Mouse (Mus musculus): Measurements from ENCODE around the gene Slc17a7. TPM values are rescaled to one million over a fixed set of nuclear protein-coding genes. Genes with fewer than 3 reads are reported as not detected.

The Slc17a7 gene
- total RNA-seq, 2 experiments from 2014 or later, result 0.31 to 0.36 TPM

DNA sequence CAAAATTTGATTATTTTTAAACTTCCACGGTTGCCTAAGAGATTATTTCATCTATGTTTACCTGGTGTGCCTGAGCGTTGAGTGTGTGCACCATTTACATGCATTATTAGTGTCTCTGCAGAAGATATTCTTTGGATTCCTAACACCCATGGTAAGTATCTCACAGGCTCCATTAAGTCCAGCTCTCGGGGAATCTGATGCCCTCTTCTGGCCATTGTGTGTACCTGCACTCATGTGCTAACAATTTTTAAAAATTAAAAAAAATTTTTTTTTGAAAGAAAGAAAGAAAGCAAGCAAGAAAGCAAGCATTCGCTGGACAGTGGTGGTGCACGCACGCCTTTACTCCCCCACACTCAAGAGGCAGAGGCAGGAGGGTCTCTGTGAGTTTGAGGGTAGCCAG, 44.5 kb downstream of the Slc17a7 start:
- intact Hi-C loops (cut with DNase I), result no loop called here
- peak; percentile 13; the same call in 1 of the 2 replicates for TF ChIP-seq CTCF (IDR thresholded peaks at IDR 0.05)

DNA sequence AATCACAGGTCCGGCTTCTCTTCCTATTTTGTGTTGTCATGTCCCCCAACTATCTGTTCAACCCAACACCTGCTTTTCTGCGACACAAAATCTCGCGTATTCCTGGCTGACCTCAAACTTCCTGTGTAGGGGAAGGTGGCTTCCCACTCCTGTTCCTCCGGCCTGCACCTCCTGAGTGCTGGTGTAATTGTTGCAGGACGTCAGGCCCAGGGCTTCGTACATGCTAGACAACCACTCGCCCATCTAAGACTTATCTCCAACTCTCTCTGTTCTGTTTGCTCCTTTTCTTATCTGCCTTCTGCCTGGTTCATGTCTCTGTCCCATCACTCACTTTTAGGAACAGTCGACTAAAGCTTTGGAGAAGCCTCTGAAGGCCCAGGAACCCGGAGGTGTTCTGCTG, 47.3 kb downstream of the Slc17a7 start:
- no peak overlapping the region for H3K4me3 ChIP-seq
- DNase-seq, result no peak
- intact Hi-C loops (cut with DNase I), result no loop called here
- no peak for TF ChIP-seq CTCF (IDR thresholded peaks at IDR 0.05)
- H3K27ac ChIP-seq, result no peak overlapping the region

More for the DNA sequence above, 44.5 kb downstream of the Slc17a7 start:
- H3K4me3 ChIP-seq, result no peak overlapping the region
- DNase-seq, result no peak
- H3K27ac ChIP-seq, result no peak overlapping the region

DNA sequence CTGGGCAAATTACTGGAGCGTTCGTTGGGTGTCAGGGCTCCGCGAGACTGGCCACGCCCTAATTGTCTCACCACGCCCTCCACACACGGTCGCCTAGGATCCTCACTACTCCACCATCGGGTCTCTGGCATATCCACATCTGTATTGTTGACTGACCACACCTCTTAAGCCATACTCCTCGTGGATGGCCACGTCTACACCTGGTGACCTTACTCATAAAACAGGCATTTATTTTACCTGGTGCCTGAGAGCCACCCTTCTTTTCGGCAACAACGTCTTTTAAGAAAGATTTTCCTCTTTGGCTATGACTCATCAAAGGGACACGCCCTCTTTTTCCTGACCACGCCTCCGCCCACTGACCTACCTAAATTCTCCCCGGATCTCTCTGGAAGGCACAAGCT, 48.1 kb downstream of the Slc17a7 start, which contains the start of gene Dkkl1:
TSS of gene Dkkl1 (minus strand) at position 297 of the 401 bp plus-strand sequence.
- no peak for DNase-seq
- intact Hi-C loops (cut with DNase I), result no loop called here
- H3K27ac ChIP-seq, result no peak within 1 kb of the TSS
- H3K4me3 ChIP-seq, result no peak within 1 kb of the TSS
- TF ChIP-seq CTCF (IDR thresholded peaks at IDR 0.05), result no peak

DNA sequence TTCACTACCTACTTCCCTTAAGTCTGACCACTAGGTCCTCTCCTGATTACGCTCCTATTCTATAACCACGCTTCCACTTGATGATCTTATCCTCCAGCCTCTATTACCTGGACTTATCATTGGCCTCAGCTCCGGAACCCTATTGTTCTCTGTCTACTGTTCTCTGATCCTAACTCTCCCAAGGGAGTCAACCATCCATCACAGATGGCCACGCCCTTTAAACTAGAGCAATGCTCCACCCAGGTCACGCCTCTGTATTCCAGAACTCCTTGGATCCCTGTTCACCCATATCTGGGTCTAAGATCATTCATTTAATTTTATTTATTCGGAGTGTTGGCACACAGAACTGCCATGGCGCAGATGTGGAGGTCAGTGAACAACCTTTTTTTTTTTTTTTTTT, 48.6 kb downstream of the Slc17a7 start:
- H3K27ac ChIP-seq, result no peak overlapping the region
- no peak for TF ChIP-seq CTCF (IDR thresholded peaks at IDR 0.05)
- DNase-seq, result no peak
- intact Hi-C loops (cut with DNase I), result no loop called here
- H3K4me3 ChIP-seq, result no peak overlapping the region

DNA sequence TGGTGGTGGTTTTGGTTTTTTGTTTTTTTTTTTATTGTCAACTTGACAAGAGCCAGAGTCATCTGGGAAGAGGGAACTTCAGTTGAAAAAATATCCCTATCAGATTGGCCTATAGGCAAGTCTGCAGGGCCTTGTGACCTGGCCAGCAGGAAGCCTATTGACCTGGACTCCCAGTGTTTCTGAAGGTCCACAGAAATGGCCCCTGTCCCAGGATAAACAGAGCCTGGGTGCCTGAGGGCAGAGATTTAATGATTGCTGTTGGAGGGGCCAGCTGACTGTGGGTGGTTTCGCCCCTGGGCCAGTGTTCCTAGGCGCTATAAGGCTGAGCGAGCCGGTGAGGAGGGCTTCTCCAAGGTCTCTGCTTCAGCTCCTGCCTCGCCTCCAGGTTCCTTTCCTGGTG, 50.0 kb downstream of the Slc17a7 start:
- H3K4me3 ChIP-seq, result no peak overlapping the region
- no peak for TF ChIP-seq CTCF (IDR thresholded peaks at IDR 0.05)
- intact Hi-C loops (cut with DNase I), result no loop called here
- DNase-seq, result no peak
- H3K27ac ChIP-seq, result no peak overlapping the region

DNA sequence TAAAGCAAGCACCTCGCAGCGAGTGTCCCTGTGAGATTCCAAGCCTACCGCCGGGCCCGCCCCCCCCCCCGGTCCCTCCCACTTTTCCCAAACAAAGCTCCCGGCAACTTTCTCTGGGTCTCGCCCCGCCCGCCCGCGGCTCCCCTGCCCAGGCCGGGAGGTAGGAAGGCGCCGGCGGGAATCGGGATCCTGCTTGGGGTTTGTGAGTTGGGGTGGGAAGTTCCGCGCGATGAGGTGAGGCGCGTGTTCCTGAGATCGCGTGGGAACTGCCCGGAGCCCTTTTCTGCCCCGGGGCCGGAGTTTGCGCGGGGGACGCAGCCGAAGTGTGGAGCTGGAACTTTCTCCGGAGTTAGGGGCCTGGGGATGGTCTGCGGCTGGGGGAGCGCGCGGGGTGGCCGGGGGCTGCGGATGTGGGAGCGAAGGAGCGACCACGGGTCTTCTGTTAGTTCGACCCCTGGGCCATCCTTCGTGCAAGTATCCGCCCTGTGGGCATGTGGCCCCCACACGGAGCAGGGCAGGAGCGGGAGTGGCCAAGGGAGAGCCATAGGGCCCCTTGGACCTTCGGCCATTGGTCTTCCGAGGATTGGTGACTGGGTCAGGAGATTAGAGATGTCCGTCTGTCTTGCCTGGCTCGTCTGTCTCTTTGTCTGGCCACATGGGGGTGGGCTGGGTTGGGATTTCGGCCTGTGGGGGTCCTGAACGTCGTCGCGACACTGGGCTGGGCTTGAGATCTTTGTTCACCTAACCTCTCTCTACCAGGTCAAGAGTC, 52.1 kb downstream of the Slc17a7 start, which contains the start of gene Tead2:
TSS of gene Tead2 (plus strand) at position 81 of the 769 bp plus-strand sequence.
- intact Hi-C loops (cut with DNase I), result no loop called here
- DNase-seq, result peak; percentile 62
- Histone ChIP-seq H3K27ac (peak within 1 kb of the TSS; percentile 76), H3K4me3 (peak within 1 kb of the TSS; percentile 79)
- no peak for TF ChIP-seq CTCF (IDR thresholded peaks at IDR 0.05)

DNA sequence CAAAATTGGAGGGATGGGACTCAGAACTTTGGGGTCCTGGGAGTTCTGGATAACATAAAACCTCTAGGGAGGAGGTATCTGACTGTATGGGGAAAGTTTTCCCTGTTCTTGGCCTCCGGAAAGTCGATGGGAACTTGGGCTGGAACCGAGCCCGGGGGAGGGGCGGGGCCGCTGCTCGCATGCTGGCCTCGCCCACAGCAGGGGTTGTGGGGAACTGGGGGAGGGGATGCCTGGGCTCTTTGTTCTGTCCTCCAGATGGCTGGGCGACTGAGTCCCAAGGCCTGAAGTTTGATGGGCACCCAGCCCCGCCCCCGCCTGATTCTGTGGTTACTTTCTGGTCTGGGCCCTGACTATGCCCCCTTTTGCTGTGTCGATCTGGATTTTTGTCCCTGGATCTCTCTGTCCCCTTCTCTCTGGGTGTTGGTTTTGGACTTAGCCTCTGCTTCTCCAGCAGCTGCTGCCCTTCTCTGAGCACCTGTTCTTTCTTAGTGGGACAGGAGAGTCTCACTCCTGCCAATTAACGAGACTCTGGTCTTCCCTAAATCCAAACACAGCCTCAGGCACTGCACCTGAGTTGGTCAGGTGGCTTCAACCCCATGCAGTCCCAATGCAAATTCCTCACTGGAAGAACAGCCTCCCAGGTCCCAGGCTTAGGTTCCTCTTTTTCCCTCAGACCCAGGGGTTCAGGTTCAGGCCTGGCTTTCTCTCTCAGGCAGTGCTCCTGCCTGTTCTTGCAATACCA, 52.9 kb downstream of the Slc17a7 start:
- Histone ChIP-seq H3K27ac (peak overlapping the region; percentile 76), H3K4me3 (peak overlapping the region; percentile 79)
- peak; percentile 65 for DNase-seq
- no peak for TF ChIP-seq CTCF (IDR thresholded peaks at IDR 0.05)
- intact Hi-C loops (cut with DNase I), result no loop called here

DNA sequence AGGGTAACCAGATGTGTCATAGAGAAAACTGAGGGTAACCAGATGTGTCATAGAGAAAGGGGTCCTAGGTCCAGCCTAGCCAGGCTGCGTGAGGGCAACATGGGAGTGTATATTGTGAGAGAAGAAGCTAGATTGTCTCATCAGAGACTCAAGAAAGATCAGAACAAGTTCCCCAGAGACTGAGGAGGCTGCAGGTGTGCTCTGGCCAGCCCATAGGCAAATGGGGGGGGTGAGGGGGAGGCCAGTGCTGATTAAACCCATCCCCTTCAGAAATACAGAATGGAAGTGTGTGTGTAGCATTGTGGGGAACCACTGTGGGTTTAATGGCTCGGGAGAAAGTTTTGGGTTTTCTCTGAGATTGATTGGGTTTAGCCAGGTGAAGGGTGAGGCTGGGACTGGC, 57.9 kb downstream of the Slc17a7 start:
- DNase-seq, result no peak
- Histone ChIP-seq H3K27ac (no peak overlapping the region), H3K4me3 (no peak overlapping the region)
- no peak for TF ChIP-seq CTCF (IDR thresholded peaks at IDR 0.05)
- intact Hi-C loops (cut with DNase I), result no loop called here

DNA sequence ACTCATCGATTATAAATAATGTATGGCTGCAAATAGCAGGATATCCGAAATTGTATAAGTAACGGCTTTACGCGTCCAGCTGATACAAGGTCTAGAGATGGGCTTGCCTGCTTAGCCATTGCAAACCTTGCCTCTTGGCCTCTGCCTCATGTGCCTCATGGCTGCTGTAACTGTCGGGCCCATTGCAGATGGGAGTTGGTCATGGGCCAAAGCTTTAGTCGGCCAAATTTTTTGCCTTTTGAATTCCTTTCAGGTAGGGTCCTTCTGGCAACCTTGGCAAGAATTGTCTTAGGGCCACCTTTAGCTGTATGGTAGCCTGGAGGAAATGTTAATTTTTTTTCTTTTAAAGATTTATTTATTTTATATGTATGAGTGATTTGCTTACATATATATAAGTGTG, 61.1 kb downstream of the Slc17a7 start:
- no peak overlapping the region for H3K4me3 ChIP-seq
- intact Hi-C loops (cut with DNase I), result no loop called here
- DNase-seq, result no peak
- H3K27ac ChIP-seq, result no peak overlapping the region
- TF ChIP-seq CTCF (IDR thresholded peaks at IDR 0.05), result no peak

Small RNA genes lying within 50 kb of the gene (microRNA-seq; reads per million reads assigned to microRNA genes)
- gene Mir150 (1,419 reads per million, percentile 80 among the genes with 10 or more reads in this experiment), gene Mir5121 (13.7 reads per million, percentile 11 among the genes with 10 or more reads in this experiment), gene Mir7055 (not detected)

Other genes with a start within 250 kb of the Slc17a7 start
- 10 to 100 TPM; 59.1 to 62.6 TPM for gene Ap2a1, start 234.5 kb upstream of the Slc17a7 start, total RNA-seq (2021)
- gene Tsks, start 220.7 kb upstream of the Slc17a7 start, total RNA-seq (2021), result not detected
- 1 to 10 TPM in 1 of 2 experiments, under 1 TPM in 1; 0.92 to 2.3 TPM for gene Cpt1c, start 189.1 kb upstream of the Slc17a7 start, total RNA-seq (2021)
- gene Prmt1, start 177.4 kb upstream of the Slc17a7 start, total RNA-seq (2021), result 100 to 1,000 TPM; 126 to 136 TPM
- gene Irf3, start 166.3 kb upstream of the Slc17a7 start, total RNA-seq (2021), result 10 to 100 TPM; 18.4 to 18.9 TPM
- gene Bcl2l12, start 165.2 kb upstream of the Slc17a7 start, total RNA-seq (2021), result 1 to 10 TPM; 7.6 to 9.7 TPM
- gene Scaf1, start 147.6 kb upstream of the Slc17a7 start, total RNA-seq (2021), result 10 to 100 TPM; 41.7 to 44.3 TPM
- 10 to 100 TPM; 22.6 to 25.5 TPM for gene Rras, start 146.0 kb upstream of the Slc17a7 start, total RNA-seq (2021)
- gene Prr12, start 111.1 kb upstream of the Slc17a7 start, total RNA-seq (2021), result 10 to 100 TPM; 12.8 to 16.1 TPM
- 10 to 100 TPM; 30.2 to 32.9 TPM for gene Nosip, start 101.5 kb upstream of the Slc17a7 start, total RNA-seq (2021)
- 10 to 100 TPM in 1 of 2 experiments, 1 to 10 TPM in 1; 8.1 to 11.0 TPM for gene Prrg2, start 101.3 kb upstream of the Slc17a7 start, total RNA-seq (2021)
- gene Rcn3, start 71.7 kb upstream of the Slc17a7 start, total RNA-seq (2021), result 10 to 100 TPM in 1 of 2 experiments, 1 to 10 TPM in 1; 7.2 to 20.2 TPM
- 10 to 100 TPM; 33.6 to 38.5 TPM for gene Fcgrt, start 60.1 kb upstream of the Slc17a7 start, total RNA-seq (2021)
- gene Rps11, start 39.5 kb upstream of the Slc17a7 start, total RNA-seq (2021), result 100 to 1,000 TPM; 457 to 518 TPM
- gene Rpl13a, start 35.2 kb upstream of the Slc17a7 start, total RNA-seq (2021), result 100 to 1,000 TPM; 552 to 624 TPM
- under 1 TPM in 1 of 2 experiments, not detected in 1; 0.26 TPM for gene Gm45713, start 27.7 kb upstream of the Slc17a7 start, total RNA-seq (2021)
- gene Flt3l, start 27.5 kb upstream of the Slc17a7 start, total RNA-seq (2021), result 1 to 10 TPM; 2.2 to 3.3 TPM
- gene Pih1d1, start 9.6 kb upstream of the Slc17a7 start, total RNA-seq (2021), result 10 to 100 TPM; 34.7 to 39.7 TPM
- 10 to 100 TPM; 11.6 to 15.1 TPM for gene Aldh16a1, start 9.4 kb upstream of the Slc17a7 start, total RNA-seq (2021)
- gene Gfy, start 15.6 kb downstream of the Slc17a7 start, total RNA-seq (2021), result not detected
- gene Pth2, start 17.0 kb downstream of the Slc17a7 start, total RNA-seq (2021), result not detected
- not detected for gene Ccdc155, start 40.9 kb downstream of the Slc17a7 start, total RNA-seq (2021)
- gene Dkkl1, start 48.2 kb downstream of the Slc17a7 start, total RNA-seq (2021), result not detected
- 1 to 10 TPM; 2.6 to 4.1 TPM for gene Tead2, start 51.8 kb downstream of the Slc17a7 start, total RNA-seq (2021)
- 1 to 10 TPM in 1 of 2 experiments, under 1 TPM in 1; 0.69 to 1.3 TPM for gene Cd37, start 75.2 kb downstream of the Slc17a7 start, total RNA-seq (2021)
- gene Slc6a16, start 77.1 kb downstream of the Slc17a7 start, total RNA-seq (2021), result not detected
- gene Slc6a21, start 113.6 kb downstream of the Slc17a7 start, total RNA-seq (2021), result not detected
- 10 to 100 TPM; 33.9 to 34.7 TPM for gene Trpm4, start 169.8 kb downstream of the Slc17a7 start, total RNA-seq (2021)
- 1,000 to 10,000 TPM in 1 of 2 experiments, 100 to 1,000 TPM in 1; 818 to 1,018 TPM for gene Hrc, start 171.3 kb downstream of the Slc17a7 start, total RNA-seq (2021)
- gene Ppfia3, start 203.1 kb downstream of the Slc17a7 start, total RNA-seq (2021), result under 1 TPM; 0.08 to 0.10 TPM
- not detected for gene Lin7b, start 206.6 kb downstream of the Slc17a7 start, total RNA-seq (2021)
- gene Snrnp70, start 231.8 kb downstream of the Slc17a7 start, total RNA-seq (2021), result 10 to 100 TPM; 87.9 to 90.7 TPM
- gene Kcna7, start 241.7 kb downstream of the Slc17a7 start, total RNA-seq (2021), result 10 to 100 TPM; 68.4 to 95.8 TPM
- gene Ntf5, start 249.7 kb downstream of the Slc17a7 start, total RNA-seq (2021), result 1 to 10 TPM; 3.6 to 4.9 TPM